Mouse (Mus musculus): ENCODE data around the gene Col26a1.

The Col26a1 gene

DNA sequence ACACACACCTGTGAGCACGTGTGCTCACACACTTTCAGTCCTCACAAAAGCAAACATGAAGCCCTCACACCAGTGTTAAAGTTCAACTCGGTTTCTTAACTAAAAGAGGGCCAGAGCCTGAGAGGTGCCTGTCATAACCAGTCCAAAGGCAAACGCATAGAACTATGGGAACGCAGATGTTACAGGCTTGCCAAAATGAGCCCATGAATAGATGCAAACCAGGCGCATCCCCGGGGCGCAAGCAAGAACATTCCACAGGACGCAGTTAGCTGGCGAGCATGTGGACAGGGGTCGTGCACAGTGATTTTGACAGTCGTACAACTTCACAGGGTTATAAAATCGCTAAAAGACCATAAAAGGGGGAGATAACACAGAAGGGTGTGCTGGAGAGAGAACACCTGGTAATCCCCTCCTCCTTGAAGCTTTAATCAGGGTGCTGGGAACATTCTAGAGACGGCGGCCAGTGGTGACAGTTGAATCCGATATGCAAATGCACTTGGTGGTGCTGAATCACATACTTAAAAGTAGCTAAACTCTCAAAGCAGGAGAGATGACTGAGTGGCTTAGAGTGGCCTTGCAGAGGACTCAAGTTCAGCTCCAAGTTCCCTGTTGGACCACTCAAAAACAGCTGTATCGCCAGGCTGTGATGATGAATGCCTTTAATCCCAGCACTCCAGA is 76.5 kb downstream of the Col26a1 start:
- DNase-seq (ENCODE audit: low read depth) = no peak

DNA sequence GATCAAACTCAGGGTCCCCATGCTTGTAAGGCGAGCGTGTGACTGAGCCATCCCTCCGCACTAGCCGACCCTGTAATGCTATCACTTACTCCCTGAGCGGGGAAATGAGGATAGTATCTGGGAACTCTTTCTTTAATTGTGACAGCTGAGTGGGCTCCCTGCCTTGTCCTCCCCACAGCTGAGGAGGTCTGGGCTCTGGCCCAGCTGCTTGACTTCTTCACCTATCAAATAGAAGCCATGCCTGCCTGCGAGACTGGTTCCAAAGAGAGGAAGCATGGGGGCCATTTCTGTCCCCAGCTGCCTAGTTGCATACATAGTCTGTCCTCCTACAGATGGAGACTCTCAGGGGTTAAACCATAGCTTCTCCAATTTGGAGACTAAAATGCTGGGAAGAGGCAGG is 78.0 kb downstream of the Col26a1 start:
- DNase-seq (ENCODE audit: low read depth) = no peak

DNA sequence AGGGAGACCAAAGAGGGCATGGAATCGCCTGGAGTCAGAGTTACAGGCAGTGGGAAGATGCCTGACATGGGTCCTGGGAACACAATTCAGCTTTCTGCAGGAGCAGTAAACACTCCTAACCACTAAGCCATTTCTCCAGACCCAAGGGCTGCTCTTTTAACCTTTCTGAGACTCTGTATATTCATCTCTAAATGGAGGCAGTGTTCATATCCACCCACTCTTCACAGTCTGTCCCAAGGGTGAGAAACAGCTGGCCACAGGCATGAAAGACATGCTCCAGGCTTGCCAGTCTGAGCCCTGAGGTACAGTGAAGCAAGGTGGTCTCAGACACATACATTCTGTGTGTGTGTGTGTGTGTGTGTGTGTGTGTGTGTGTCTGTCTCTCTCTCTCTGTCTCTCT is 78.8 kb downstream of the Col26a1 start:
- peak; percentile 59 for DNase-seq (ENCODE audit: low read depth)

DNA sequence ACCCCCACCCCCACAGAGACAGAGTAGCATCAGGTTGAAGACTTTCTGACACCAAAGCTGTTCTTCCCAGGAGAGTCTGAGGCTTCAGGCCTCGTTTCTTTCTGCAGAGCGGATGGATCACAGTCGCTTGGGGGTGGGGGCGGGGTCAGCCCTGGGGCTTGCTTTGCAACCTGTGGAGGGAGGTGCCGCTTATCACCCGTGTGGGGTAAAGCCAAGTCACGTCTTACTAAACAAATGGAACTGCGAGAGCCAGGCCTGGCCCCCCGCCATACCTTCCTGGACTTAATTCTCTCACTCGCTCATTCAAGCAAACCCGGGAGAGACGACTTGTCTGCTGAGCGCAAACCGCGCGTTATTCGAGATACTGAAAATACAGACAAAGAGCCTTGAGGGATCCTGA is 80.3 kb downstream of the Col26a1 start:
- DNase-seq (ENCODE audit: low read depth) = peak; percentile 65

DNA sequence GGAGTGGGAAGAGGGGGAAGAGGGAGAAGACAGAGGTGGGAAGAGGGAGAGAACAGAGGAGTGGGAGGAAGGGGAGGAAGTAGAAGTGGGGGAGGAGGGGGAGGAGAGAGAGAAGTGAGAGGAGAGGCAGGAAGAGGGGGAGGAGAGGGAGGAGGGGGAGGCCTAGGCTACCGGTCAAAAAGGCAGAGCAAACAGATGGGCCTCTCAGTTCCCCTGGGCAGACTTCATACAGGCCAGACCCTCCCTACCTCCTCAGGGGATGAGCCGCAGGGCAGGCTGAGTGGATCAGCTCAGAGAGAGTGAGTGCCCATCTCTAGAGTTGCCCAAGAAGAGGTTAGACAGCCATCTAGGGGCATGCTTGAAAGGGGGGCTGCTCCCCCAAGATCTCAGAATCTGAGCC is 86.1 kb downstream of the Col26a1 start:
- no peak for DNase-seq (ENCODE audit: low read depth)

DNA sequence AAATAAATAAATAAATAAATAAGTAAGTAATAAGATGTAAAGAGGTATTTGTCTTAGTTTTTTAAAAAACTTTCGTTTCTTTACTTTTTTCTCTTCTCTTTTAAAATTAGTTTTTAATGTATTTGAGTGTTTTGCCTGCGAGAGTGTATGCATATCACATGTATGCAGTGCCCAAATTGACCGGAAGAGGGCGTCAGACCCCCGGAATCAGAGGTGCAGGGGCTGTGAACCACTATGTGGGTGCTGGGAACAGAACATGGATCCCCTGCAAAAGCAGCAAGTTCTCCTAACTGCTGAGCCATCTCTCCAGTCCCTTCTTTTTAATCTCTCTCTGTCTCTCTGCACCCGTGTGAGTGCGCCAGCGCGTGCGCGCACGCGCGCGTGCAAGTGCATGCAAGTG is 89.2 kb downstream of the Col26a1 start:
- DNase-seq (ENCODE audit: low read depth) = no peak

DNA sequence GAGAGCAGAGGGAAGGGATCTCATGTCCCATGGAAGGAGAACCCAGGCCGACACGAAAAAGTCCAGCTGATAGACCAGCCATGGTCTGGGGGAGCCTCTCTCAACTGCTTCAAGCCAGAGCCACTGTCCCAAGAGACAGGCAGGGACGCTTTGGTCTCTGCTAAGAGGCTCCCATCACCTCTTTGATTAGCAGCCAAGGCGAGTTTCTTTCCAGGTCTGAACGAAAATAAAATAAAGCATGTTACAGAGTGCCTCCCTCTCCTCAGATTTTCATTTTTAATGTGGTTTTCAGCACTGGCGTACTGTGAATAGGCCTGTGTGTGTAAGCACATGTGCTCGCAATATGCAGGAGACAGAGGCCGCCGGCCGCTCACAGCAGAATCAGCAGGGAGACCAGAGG is 90.5 kb downstream of the Col26a1 start:
- DNase-seq (ENCODE audit: low read depth) = no peak

DNA sequence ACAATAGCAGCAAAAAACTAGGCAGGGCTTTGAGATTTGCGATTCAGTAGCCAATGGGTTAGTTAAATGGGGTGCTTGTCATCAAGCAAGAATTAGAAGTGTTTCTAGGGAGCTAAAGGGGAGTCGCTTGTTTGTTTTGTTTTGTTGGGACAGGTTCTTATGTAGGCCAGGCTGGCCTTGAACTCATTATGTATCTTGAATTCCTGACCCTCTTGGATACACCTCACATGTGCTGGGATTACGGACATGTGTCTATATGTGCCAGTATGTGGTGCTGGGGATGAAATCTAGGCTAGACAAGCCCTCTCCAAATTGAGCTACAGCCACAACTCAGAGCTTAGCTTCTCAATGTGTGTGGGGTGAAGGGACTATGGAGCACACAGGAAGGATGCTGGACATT is 91.8 kb downstream of the Col26a1 start:
- DNase-seq (ENCODE audit: low read depth) = no peak

DNA sequence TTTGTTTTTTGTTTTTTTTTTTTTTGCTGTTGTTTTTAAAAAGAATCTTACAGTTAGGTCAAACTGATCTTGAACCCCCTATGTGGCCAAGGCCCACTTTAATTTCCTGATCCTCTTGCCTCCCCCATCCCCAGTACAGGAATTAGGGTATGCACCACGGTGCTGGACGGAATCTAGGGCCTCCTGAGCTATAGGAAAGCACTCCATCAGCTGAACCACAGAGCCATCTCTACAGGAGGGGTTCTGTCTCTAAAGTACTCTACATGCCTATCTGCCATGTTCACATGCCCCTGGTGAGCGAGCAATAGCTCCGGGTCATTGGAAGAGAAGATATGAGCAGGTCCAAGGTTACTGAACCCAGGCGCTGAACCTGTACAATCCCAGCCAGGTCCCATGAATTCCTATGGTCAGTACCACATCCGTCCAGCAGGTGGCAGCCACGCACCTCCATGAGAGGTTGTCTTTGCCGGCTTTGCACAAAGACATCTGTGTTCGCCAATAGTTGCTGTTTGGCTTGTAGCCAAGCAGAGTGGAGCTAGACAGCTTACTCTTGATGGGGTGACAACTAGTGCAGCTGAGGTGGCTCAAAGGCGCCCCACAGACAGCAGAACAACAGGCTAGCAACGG is 92.3 kb downstream of the Col26a1 start:
- peak; percentile 62 for DNase-seq (ENCODE audit: low read depth)

DNA sequence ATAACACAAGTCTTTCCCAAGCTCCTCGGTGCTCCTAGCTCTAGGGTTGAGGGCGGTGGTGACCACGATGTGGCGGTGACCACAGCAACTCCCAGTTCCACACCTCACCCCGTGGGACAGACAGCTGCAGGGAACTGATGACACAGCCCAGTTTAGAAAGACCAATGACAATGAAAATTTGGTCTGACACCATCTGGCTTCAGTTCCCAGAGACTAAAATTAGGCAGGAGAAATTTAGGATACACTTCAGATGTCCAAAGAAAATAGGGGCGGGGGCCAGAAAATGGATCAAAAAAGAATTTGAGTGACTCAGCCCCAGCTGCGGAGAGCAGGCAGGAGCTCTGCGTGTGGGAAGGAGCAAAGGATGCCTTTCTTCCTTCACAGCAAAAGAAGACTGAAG is 98.5 kb downstream of the Col26a1 start:
- DNase-seq (ENCODE audit: low read depth) = peak; percentile 75

DNA sequence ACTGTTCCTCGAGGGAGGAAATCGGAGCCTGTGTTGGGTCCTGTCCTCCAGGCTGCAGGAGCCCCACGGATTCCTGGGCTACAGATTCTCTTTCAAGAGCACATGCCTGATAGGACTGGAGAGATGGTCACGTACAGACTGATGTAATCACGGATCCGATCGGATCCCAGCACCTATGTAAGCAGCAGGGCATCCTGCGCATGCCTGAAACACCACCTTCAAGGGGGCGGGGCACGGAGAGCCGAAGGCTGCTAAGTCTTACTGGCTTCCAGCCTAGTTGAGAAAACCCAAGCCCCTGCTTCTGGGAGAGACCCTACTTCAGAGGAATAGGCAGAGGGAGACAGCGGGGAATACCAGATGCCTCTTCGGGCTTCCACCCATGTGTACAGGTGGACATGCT is 100.4 kb downstream of the Col26a1 start:
- DNase-seq (ENCODE audit: low read depth) = no peak

DNA sequence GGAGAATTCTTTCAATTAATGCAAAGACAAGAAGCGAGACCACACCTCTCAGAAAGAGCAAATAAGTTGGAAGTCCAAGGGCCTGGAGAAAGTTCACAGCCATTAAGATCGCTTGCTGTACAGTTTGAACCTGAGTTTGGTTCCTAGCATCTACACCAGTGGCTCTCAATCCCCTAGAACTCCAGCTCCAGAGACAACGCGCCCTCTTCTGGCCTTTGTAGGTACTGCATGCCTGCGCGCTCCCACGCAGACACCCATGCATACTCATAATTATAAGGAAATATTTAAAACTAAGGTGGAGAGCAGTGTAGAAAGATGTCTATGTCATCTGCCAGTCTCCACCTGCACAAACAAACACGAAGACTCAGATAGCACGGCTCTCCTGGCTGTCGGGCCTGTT is 102.5 kb downstream of the Col26a1 start:
- no peak for DNase-seq (ENCODE audit: low read depth)

DNA sequence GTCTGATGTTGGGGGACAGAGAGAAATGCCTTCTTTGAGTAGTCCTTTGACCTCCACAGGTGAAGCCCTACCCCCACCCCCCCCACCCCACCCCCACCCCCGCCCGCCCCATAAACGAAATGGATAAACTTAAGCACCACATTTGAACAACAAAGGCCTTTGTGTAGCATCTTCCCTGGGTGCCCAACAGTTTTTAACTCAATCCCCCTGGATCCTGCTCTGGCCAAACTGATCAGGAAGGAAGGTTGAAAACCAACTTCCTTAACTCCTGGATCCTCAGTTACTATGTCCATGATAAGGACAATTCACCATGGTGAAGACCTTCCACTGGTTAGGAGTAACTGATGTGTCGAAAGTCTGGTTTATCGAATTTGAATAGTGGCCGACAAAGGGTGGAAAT is 103.1 kb downstream of the Col26a1 start:
- no peak for DNase-seq (ENCODE audit: low read depth)

DNA sequence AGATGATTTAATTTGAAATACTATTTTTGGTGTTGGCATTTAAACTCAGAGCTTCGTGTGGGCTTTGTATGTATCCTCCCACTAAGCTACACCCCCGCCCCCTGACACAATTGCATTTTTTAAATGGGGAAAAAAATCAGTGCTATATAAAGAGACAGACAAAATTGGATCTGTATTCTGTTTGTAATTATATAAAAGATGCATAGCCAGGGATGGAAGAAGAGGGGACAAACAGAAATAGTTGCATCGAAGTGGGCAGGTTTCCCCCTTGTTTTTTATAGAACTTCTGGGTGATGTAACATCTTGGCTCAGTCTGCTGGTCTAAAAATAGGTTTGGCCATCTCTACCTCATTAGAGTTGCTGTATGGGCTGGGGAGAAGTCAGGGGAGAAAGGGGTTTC is 107.5 kb downstream of the Col26a1 start:
- no peak for DNase-seq (ENCODE audit: low read depth)

DNA sequence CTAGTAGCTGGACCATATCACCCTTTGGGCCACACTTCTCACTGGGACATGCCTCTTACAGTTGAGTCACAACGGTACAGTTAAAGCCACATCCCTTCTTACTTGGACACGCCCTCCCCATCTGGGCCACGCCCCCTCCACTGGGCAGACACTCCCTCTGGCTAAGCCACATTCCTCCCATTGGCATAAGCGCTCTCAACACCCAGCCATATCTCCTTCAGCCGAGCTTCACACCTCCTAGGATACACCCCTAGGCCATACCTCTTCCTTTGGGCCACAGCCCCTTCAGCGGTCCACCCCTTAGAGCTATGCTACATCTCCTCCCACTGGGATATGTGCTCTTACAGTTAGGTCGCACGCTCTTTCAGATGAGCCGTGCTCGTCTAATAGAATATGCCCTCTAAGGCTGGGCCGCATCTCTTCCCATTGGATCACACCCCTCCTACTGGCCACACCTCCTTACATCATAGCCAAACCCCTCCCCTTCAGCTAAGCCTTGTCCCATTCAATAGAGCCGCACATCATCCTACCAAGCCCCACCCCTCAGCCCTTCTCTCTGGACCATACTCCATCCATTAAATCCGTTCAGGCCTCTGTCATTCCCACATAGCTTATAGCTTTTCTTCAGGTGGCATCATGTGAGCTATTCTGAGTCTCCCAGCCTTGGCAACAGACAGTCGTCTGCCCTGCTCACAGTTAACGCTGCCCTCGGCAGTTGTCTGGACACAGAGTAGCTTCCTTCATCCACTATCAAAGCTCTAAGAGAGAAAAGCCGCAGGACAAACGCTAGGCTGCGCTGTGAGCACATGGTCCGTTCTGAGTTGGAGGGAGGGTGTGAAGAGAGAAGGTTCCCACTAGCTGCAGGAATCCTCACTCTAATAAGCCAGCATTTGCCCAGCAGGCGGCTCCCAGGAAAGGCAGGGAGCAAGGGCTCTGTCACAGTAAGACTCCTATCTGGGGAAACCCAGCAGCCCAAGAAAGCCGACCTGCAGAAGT is 109.7 kb downstream of the Col26a1 start:
- DNase-seq (ENCODE audit: low read depth) = no peak

DNA sequence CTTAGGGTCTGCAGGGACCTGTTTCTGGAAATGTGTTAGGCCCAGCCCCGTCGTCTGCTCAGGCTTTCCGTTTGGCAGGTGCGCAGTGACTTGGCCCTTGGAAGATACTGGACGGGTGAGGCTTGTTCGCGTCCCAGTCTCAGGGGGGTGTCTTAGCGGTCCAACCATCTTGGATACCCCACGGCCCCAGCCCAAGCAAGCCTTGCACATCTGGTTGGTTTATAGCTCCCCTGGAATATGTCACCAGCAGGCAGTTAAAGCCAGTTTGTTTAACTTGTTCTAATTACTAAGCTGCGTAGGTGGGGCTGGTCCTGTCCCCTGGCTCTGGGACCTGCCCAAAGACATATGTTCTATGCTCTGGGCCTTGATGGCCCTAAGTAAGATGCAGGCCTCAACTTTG is 111.9 kb downstream of the Col26a1 start:
- no peak for DNase-seq (ENCODE audit: low read depth)

DNA sequence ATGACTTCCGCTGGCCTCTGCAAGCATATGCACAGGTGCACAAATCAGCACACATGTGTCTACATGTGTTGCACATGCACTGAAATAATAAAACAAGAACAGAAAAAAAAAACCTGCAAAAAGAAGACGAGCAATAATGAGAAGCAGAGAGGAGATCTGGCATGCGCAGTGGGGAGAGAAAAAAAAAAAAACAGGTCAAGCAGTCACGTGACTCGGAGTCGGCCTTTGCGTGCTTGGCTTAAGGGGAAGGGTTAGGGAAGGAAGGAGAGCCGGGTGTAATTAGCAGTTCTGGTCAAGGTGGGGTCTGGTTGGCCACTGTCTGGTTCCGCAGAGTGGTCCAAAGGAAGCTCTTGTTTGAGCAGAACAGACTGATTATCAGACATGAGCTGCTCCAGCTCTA is 115.7 kb downstream of the Col26a1 start:
- no peak for DNase-seq (ENCODE audit: low read depth)

DNA sequence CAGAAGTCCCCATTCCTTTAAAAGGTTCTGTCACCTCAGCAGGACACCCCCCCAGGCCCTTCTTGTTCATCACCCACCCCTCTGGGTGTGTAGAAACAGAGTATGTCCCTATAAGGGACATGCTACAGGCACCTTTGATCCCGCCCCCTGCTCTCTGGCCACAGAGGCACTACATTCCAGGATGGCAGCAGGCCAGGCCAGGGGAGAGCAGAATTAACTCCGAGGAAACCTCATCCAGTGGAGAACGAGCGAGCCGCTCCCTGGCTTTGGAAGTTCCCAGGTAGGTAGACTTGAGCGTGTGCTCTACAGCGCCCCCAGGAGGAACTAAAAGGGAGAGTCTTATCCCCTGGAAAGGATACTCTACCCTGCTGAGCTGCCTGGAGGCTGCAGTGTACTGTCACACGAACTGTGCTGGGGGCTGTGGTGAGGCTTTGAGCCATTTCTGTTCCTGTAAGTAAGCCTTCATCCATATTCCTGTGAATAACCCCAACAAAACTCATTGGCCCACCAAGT is 118.8 kb downstream of the Col26a1 start:
- DNase-seq (ENCODE audit: low read depth) = no peak

DNA sequence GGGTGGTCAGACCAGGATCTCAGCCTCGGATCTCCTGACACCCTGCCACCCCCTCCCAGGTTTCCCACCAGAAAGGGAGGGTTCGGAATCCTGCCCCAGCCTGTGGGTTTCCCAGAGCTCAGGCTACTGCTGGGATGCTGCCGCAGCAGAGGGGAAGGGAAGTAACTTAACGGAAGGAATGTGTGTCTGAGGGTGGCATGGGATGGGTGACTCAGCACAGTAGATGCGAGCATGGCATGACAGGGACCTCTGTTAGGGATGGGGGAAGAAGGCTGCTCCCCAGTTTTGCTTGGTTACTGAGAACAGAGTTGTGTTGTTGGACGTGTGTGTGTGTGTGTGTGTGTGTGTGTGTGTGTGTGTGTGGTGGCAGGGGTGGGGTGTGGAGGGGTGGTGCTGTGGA is 122.7 kb downstream of the Col26a1 start:
- no peak for DNase-seq (ENCODE audit: low read depth)

DNA sequence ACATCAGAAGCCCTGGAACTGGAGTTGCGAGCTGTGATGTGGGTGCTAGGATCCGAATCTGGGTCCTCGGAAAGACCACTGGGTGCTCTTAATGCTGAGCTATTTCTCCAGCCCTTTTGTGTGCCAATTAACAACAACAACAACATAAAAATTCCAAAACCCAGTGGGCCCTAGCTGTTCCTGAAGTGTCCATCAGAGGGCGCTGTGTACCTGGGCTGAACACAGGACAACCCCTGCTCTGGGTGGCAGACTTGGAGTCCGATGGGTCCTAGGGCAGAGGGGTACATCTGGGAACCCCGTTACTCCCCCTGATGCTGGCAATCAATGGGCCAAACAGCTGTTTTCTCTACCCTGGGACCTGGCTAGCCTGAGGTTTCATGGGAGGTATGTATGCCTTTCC is 123.2 kb downstream of the Col26a1 start:
- no peak for DNase-seq (ENCODE audit: low read depth)

DNA sequence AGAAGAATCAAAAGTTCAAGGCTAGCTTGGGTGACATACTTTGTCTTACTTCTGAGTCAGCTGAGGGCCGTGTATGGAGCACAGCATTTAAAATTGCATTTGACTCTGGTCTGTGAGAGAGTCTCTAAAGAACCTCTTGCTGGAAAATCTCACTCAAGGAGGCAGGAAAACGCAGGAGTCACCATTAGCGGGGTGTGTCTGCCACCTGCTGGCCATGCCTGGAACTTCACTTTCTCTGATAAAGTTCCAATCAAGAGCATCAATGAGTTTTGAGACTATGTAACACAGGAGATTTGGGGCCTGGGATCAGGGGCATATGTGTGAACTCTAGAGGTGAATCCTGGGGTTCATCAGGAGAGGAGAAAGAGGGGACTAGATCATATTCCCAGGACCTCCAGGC is 127.3 kb downstream of the Col26a1 start:
- peak; percentile 31 for DNase-seq (ENCODE audit: low read depth)

DNA sequence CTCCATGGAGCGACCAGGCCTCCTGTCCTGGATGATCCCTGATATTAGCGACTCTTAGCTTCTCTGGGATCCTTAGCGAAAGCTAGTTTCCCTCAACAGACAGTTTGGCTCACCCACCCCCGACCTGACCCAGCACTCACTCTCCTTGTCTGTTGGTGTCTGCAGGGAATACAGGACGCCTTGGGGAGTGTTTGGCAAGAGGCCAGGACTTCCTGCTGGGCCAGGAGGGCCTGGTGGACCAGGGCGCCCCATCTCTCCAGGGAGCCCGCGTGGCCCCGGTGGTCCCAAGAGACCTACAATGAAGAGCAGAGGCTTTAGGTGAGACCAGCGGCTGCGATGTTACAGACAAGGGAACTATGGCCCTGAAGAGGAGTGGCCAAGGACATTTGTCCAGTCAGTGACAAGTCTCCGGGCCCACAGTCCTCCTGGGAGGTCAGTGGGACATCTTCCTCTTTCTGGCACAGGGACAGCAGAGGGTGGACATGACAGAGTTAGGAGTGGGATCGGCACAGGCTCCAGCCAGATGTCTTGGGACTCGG is 128.9 kb downstream of the Col26a1 start:
- no peak for DNase-seq (ENCODE audit: low read depth)
